8 mouse cellular contexts compared by ENCODE assay signal in the genomic region with DNA sequence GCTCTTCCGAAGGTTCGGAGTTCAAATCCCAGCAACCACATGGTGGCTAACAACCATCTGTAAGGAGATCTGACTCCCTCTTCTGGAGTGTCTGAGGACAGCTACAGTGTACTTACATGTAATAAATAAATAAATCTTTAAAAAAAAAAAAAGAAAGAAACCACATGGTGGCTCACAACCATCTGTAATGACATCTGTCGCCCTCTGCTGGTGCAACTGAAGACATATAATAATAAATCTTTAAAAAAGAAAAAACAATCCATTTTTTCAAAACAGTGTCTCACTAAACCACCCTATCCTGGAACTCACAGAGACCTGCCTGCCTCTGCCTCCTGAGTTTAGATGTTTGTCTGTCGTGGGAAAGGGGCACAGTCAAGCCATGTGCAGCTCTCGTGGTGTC. TPM values are rescaled to one million over a fixed set of nuclear protein-coding genes. Genes with fewer than 3 reads are reported as not detected.
A peak's percentile ranks its signal among the peaks of the same experiment; 100 is the strongest.
DNase-seq lines count a peak whose midpoint lies in the region; ATAC-seq and TF ChIP-seq lines count a peak whose summit lies in the region.
"Not testable (repeated sequence)": the region's sequence is repeated elsewhere in the genome, so short reads cannot be mapped to it uniquely, and the experiment has no call there.

No protein-coding gene starts in this region.

- H3K27ac ChIP-seq in kidney, postnatal 0 days; liver, postnatal 0 days (ENCODE audit: low read depth); midbrain, postnatal 0 days (ENCODE audit: low read depth, low read length); thymus, adult 2 months (ENCODE audit: control insufficient read depth, insufficient read depth, low read length): not testable (repeated sequence)

- not testable (repeated sequence) for H3K9ac ChIP-seq in kidney, postnatal 0 days (ENCODE audit: low read depth, low read length); liver, postnatal 0 days (replicated peaks); midbrain, postnatal 0 days (replicated peaks; ENCODE audit: low read length, poor library complexity, severe bottlenecking)

- TF ChIP-seq POLR2A in thymus, adult 2 months (IDR thresholded peaks at IDR 0.05; ENCODE audit: control insufficient read depth, extremely low read depth, insufficient read depth, low read length, poor library complexity) = not testable (repeated sequence)

- TF ChIP-seq EP300 in liver, postnatal 0 days (IDR thresholded peaks at IDR 0.05; ENCODE audit: low read depth) = not testable (repeated sequence)

- ATAC-seq in kidney, postnatal 0 days (replicated peaks; ENCODE audit: low FRiP score, low read depth); liver, postnatal 0 days; midbrain, postnatal 0 days (ENCODE audit: low FRiP score): not testable (repeated sequence)

- not testable (repeated sequence) for H3K4me2 ChIP-seq in kidney, postnatal 0 days (ENCODE audit: low read length); liver, postnatal 0 days (ENCODE audit: low read depth, low read length); midbrain, postnatal 0 days (ENCODE audit: low read depth, low read length, poor library complexity, severe bottlenecking)

- H3K4me1 ChIP-seq in kidney, postnatal 0 days (replicated peaks; ENCODE audit: insufficient read depth, low read length); liver, postnatal 0 days (ENCODE audit: insufficient read depth); midbrain, postnatal 0 days (ENCODE audit: insufficient read depth, low read length); thymus, adult 2 months (replicated peaks; ENCODE audit: control insufficient read depth, insufficient read depth, low read length): not testable (repeated sequence)

- peak; percentile 68 to 69 for DNase-seq in B cell, adult 2 months
- peak; percentile 65 for DNase-seq in R1 (ENCODE audit: low read depth, low spot score)
- peak; percentile 43 to 75 for DNase-seq in cerebellum, postnatal 14 days
- peak; percentile 54 for DNase-seq in gastrocnemius, postnatal 10 days
- DNase-seq in kidney, postnatal 0 days (ENCODE audit: low spot score) = peak; percentile 70
- DNase-seq in liver, postnatal 0 days = peak; percentile 59
- peak; percentile 64 for DNase-seq in midbrain, postnatal 0 days (ENCODE audit: low spot score)
- peak; percentile 30 for DNase-seq in thymus, adult 2 months

- H3K9me3 ChIP-seq in kidney, postnatal 0 days (replicated peaks; ENCODE audit: low read length); liver, postnatal 0 days (ENCODE audit: low read length); midbrain, postnatal 0 days (ENCODE audit: low read length): not testable (repeated sequence)

- WGBS in kidney, postnatal 0 days = 71% methylated on average over 5 of the region's 5 CpGs
- 73% methylated on average over 5 of the region's 5 CpGs for WGBS in liver, postnatal 0 days (ENCODE audit: insufficient replicate concordance)
- 78% methylated on average over 5 of the region's 5 CpGs for WGBS in midbrain, postnatal 0 days
- WGBS in thymus, adult 2 months = 68% methylated on average over 5 of the region's 5 CpGs

- not testable (repeated sequence) for H3K27me3 ChIP-seq in kidney, postnatal 0 days (ENCODE audit: insufficient read depth, low read length); liver, postnatal 0 days (ENCODE audit: insufficient read depth, low read length); midbrain, postnatal 0 days (ENCODE audit: insufficient read depth, low read length); thymus, adult 2 months (ENCODE audit: control insufficient read depth, insufficient read depth, low read length)

- TF ChIP-seq CTCF in kidney, postnatal 0 days (IDR thresholded peaks at IDR 0.05; ENCODE audit: low read depth) = peak; percentile 63
- TF ChIP-seq CTCF in liver, postnatal 0 days (IDR thresholded peaks at IDR 0.05; ENCODE audit: low read depth) = peak; percentile 57
- TF ChIP-seq CTCF in midbrain, postnatal 0 days (IDR thresholded peaks at IDR 0.05) = peak; percentile 71
- TF ChIP-seq CTCF in thymus, adult 2 months (IDR thresholded peaks at IDR 0.05; ENCODE audit: borderline replicate concordance, control insufficient read depth, extremely low read depth, insufficient read depth, low read length, poor library complexity) = not testable (repeated sequence)

- H3K36me3 ChIP-seq in kidney, postnatal 0 days (ENCODE audit: insufficient read depth, low read length) = peaks cover 49% of the 10 kb centered on the region
- peaks cover 82% of the 10 kb centered on the region for H3K36me3 ChIP-seq in liver, postnatal 0 days (replicated peaks; ENCODE audit: insufficient read depth, low read length)
- H3K36me3 ChIP-seq in midbrain, postnatal 0 days (ENCODE audit: insufficient read depth, low read length) = peaks cover 69% of the 10 kb centered on the region
- peaks cover 19% of the 10 kb centered on the region for H3K36me3 ChIP-seq in thymus, adult 2 months (ENCODE audit: control insufficient read depth, insufficient read depth, low read length)

- H3K4me3 ChIP-seq in kidney, postnatal 0 days (replicated peaks; ENCODE audit: low read depth, low read length); liver, postnatal 0 days (ENCODE audit: low read depth, low read length); midbrain, postnatal 0 days (ENCODE audit: low read depth, low read length); thymus, adult 2 months (ENCODE audit: control insufficient read depth, insufficient read depth, low read length): not testable (repeated sequence)

RNA-seq across cellular contexts. Expression of a gene that starts 8.5 kb away (rescaled TPM):
- total RNA-seq in gastrocnemius, postnatal 10 days (2021) = 10 to 100 TPM; 54.2 to 59.1 TPM
- 47.3 and 54.6 TPM in 2 replicates for polyA plus RNA-seq in kidney, postnatal 0 days (2015; fragmentation: Nextera tagmentation; extraction: Ambion mirVana)
- 28.6 and 30.6 TPM in 2 replicates for polyA plus RNA-seq in liver, postnatal 0 days (2015; fragmentation: Nextera tagmentation; extraction: Ambion mirVana)
- total RNA-seq in midbrain, postnatal 0 days (2014; rRNA removed) = 98.2 and 110 TPM in 2 replicates
- 119 and 124 TPM in 2 replicates for polyA plus RNA-seq in midbrain, postnatal 0 days (2015; fragmentation: Nextera tagmentation; extraction: Ambion mirVana)
- 95.3 and 117 TPM in 2 replicates for polyA plus RNA-seq in thymus, adult 2 months (2012; rRNA removed)

RNA-seq across cellular contexts. Expression of a gene that starts 20.8 kb away (rescaled TPM):
- 10 to 100 TPM; 22.2 to 23.7 TPM for total RNA-seq in gastrocnemius, postnatal 10 days (2021)
- 24.4 and 29.6 TPM in 2 replicates for polyA plus RNA-seq in kidney, postnatal 0 days (2015; fragmentation: Nextera tagmentation; extraction: Ambion mirVana)
- polyA plus RNA-seq in liver, postnatal 0 days (2015; fragmentation: Nextera tagmentation; extraction: Ambion mirVana) = 12.5 and 12.9 TPM in 2 replicates
- 41.8 and 45.1 TPM in 2 replicates for total RNA-seq in midbrain, postnatal 0 days (2014; rRNA removed)
- polyA plus RNA-seq in midbrain, postnatal 0 days (2015; fragmentation: Nextera tagmentation; extraction: Ambion mirVana) = 37.8 and 42.1 TPM in 2 replicates
- 14.4 and 15.3 TPM in 2 replicates for polyA plus RNA-seq in thymus, adult 2 months (2012; rRNA removed)
